Mouse (Mus musculus) liver, adult 2 months (tissue): ENCODE results near the gene Fbxl17. TPM values are rescaled to one million over a fixed set of nuclear protein-coding genes. Genes with fewer than 3 reads are reported as not detected.

ENCODE experiments used
- DNase-seq: peaks from one replicate; pipeline ENCODE4 v3.0.0-alpha.2; 2011; ENCODE audit warnings: low read depth, low spot score; ENCODE audit errors: extremely low read depth
- H3K27ac ChIP-seq: fragments of 200-500 bp; replicated peaks from 2 replicates; pipeline ENCODE4 v1.5.1; 2012; ENCODE audit warnings: low read depth, mild to moderate bottlenecking, control low read depth, inconsistent platforms, low read length; ENCODE audit not compliant: insufficient read depth
- H3K27me3 ChIP-seq: fragments of 200-500 bp; 2 replicates; pipeline ENCODE4 v1.6.1; 2012; ENCODE audit warnings: mild to moderate bottlenecking, moderate library complexity, low read length, inconsistent platforms; ENCODE audit not compliant: control insufficient read depth, insufficient read depth
- H3K36me3 ChIP-seq: fragments of 200-500 bp; 2 replicates; pipeline ENCODE4 v1.6.1; 2012; ENCODE audit warnings: low read length, inconsistent platforms; ENCODE audit not compliant: control insufficient read depth, insufficient read depth
- H3K4me1 ChIP-seq: fragments of 200-500 bp; 2 replicates; pipeline ENCODE4 v1.6.1; 2011; ENCODE audit warnings: low read length; ENCODE audit not compliant: control insufficient read depth, insufficient read depth
- H3K4me3 ChIP-seq: fragments of 200-500 bp; 2 replicates; pipeline ENCODE4 v1.5.1; 2011; ENCODE audit warnings: low read depth, mild to moderate bottlenecking, control low read depth, low read length, moderate library complexity; ENCODE audit not compliant: insufficient read depth
- H3K79me2 ChIP-seq: fragments of 200-500 bp; 2 replicates; pipeline ENCODE4 v1.6.1; 2012; ENCODE audit warnings: inconsistent platforms, mild to moderate bottlenecking, low read length, moderate library complexity; ENCODE audit not compliant: control insufficient read depth, insufficient read depth
- H3K9ac ChIP-seq: fragments of 200-500 bp; 2 replicates; pipeline ENCODE4 v1.6.1; 2012; ENCODE audit warnings: low read depth, mild to moderate bottlenecking, control low read depth, inconsistent platforms, low read length
- CTCF ChIP-seq: fragments of 200-500 bp; IDR thresholded peaks from 2 replicates; pipeline ENCODE4 v1.5.1; 2011; ENCODE audit warnings: low read depth, low read length, control low read depth
- POLR2A ChIP-seq: fragments of 200-500 bp; IDR thresholded peaks from 2 replicates; pipeline ENCODE4 v1.6.1; 2011; ENCODE audit warnings: low read length, control low read depth; ENCODE audit not compliant: insufficient read depth; ENCODE audit errors: extremely low read depth
- WGBS: fragments of 180-500 bp; shearing (Covaris S2); methylation state at CpG from one replicate; pipeline ENCODE4 v1.1.7; 2018; 5-methylcytosine and 5-hydroxymethylcytosine counted together
- polyA plus RNA-seq: library from polyadenylated mRNA; depleted of rRNA; stranded (reverse); fragments of >200 nt; gene quantifications from 2 replicates; pipeline ENCODE4 v1.2.3, GENCODE M21; 2012
- total RNA-seq: library from RNA; depleted of rRNA; stranded (reverse); fragments of >200 nt; gene quantifications from 2 replicates; pipeline ENCODE4 v1.2.3, GENCODE M21; 2014

The Fbxl17 gene
- total and polyA plus RNA-seq, 2 experiments: 5.4 to 12.2 TPM

DNA sequence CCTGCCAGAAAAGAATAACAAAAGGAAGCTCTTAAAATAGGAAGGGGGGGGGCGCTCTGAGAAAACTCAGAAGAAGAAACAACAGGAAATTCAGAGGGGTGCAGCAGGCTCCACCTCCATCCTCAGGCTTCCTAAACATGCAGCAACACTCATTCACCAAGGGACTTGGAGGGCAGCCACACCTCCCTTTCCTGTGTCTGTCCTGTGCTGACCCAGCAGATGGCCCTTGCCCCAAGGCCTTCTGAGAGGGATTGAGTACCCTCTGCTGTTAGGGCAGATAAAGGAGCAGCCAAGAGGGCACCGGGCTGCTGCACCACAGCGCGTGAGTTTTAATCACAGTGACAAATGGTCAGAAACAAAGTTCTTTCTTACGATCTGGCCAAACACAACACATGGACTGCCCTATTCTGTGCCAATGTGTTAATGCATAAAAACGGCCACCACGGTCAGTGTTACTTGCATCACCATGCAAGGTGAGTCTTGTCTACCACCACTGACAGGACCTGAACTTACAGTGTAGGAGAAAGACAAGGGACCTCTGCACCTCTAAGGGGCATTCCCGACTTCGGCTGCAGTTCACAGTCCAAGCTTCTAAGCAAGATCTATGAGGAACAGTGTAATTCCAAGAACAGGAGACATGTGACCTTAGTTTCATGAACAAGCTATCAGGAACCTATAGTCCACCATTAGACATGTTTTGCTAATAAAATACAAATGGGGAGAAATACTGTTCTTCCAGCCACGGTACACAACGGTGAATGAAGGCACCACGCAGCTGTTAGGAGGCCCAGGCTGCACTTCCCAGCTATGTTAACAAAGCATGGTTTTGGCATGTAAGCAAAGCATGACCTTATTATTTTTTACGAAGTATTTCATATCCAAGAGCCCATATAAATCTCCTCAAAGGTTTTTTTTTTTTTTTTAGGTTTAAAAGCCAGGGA is 96.8 kb downstream of the Fbxl17 start:
- WGBS: 28% methylated on average over 13 of the region's 13 CpGs
- no peaks in the 10 kb centered on the region for H3K27me3 ChIP-seq
- no peak overlapping the region for H3K9ac ChIP-seq
- peaks cover 20% of the 10 kb centered on the region for H3K4me1 ChIP-seq
- H3K36me3 ChIP-seq: no peaks in the 10 kb centered on the region
- TF ChIP-seq POLR2A: no peak
- TF ChIP-seq CTCF: peak; percentile 54
- peak overlapping the region; percentile 67 for H3K27ac ChIP-seq
- H3K4me3 ChIP-seq: no peak overlapping the region
- DNase-seq: peak; percentile 86
- peaks cover 13% of the 10 kb centered on the region; the same call in 1 of the 2 replicates for H3K79me2 ChIP-seq

DNA sequence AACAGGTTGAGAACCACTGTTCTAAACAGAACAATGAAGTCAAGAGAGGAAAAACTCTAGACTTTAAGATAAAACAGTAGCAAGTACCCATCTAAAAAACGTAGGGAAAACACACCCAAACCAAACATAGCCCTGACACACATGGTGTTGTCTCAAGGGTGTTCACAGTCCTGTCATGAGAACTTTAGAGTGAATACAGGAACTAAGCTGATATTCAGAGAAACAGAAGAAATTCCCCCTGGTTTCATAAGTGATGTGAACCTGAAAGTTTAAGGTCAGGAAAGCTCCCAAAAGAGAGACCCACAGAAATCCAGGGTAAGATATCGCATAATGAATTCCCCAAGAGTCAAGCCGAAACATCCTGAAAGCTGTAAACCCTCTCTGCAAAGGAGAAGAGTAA is 97.6 kb downstream of the Fbxl17 start:
- H3K27ac ChIP-seq: no peak overlapping the region
- H3K4me1 ChIP-seq: peaks cover 23% of the 10 kb centered on the region
- no peak overlapping the region for H3K4me3 ChIP-seq
- H3K36me3 ChIP-seq: no peaks in the 10 kb centered on the region
- 67% methylated on average over 3 of the region's 3 CpGs for WGBS
- no peaks in the 10 kb centered on the region for H3K27me3 ChIP-seq
- no peak for TF ChIP-seq CTCF
- no peak for TF ChIP-seq POLR2A
- H3K9ac ChIP-seq: no peak overlapping the region
- H3K79me2 ChIP-seq: peaks cover 13% of the 10 kb centered on the region; the same call in 1 of the 2 replicates
- DNase-seq: no peak

DNA sequence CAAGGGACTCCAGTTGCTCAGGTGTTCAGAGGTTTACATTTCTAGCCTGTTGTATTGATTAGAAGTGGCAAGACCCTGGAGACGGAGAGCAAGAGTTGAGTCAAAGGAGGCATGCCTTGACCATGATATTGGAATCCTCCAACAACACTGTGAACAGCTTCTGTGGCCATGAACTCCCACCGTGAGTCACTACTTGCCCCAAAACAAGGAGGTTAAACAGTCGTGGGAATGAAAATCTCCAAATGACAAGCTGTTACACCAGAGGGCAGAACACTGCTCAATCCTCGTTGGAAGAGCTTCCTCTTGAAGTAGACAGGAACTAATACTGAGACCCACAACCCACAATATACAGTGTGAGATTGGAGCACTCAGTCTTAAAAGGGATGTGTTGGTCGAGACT is 99.2 kb downstream of the Fbxl17 start:
- no peak for TF ChIP-seq POLR2A
- no peak for TF ChIP-seq CTCF
- WGBS: 83% methylated on average over 5 of the region's 5 CpGs
- no peak for DNase-seq

DNA sequence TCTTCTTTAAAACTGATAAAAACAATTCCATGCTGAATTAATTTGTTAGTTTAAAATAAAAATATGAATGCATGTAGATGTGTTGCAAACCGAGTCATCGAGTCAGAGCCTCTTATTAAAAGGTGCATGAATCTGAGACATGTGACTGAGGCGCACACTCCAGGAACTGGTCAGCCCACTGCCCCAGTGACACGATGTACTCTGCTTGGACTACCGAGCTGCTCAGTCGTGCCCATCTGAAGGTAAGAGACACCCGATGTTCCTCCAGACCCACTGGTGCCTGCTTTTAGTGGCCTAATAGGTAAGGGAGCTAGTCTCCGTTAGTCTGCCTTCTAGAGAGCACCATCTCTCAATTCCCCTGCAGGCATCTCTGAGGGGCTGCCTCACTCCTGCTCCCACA is 100.0 kb downstream of the Fbxl17 start:
- H3K4me1 ChIP-seq: peaks cover 18% of the 10 kb centered on the region
- H3K36me3 ChIP-seq: no peaks in the 10 kb centered on the region
- H3K27me3 ChIP-seq: no peaks in the 10 kb centered on the region
- WGBS: 95% methylated on average over 8 of the region's 8 CpGs
- H3K4me3 ChIP-seq: no peak overlapping the region
- TF ChIP-seq CTCF: no peak
- TF ChIP-seq POLR2A: no peak
- no peak overlapping the region for H3K27ac ChIP-seq
- H3K9ac ChIP-seq: no peak overlapping the region
- DNase-seq: no peak
- H3K79me2 ChIP-seq: peaks cover 13% of the 10 kb centered on the region; the same call in 1 of the 2 replicates

More for the DNA sequence above, 99.2 kb downstream of the Fbxl17 start:
- H3K4me3 ChIP-seq: no peak overlapping the region
- peaks cover 23% of the 10 kb centered on the region for H3K4me1 ChIP-seq
- no peak overlapping the region for H3K9ac ChIP-seq
- no peaks in the 10 kb centered on the region for H3K27me3 ChIP-seq
- peaks cover 13% of the 10 kb centered on the region; the same call in 1 of the 2 replicates for H3K79me2 ChIP-seq
- H3K27ac ChIP-seq: no peak overlapping the region
- no peaks in the 10 kb centered on the region for H3K36me3 ChIP-seq

DNA sequence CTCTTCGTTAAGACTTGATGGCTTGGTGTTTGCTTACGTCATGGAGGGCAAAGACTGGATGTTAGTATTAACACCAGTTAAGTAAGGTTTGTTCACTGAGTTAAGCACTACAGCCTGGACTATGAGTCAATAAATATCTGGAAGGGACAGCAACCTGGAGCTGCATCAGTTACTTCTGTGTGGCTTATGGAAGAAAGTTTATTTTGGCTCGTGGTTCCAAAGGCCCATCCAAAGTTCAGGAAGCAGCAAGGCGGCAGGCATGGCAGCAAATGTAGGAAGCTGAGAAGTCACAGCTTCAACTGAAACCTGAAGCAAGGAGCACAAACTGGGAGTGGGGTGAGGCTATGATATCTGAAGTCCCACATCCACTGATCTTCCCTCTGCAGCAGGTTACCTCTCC is 108.3 kb downstream of the Fbxl17 start:
- no peaks in the 10 kb centered on the region; the same call in 1 of the 2 replicates for H3K36me3 ChIP-seq
- H3K27me3 ChIP-seq: no peaks in the 10 kb centered on the region
- H3K9ac ChIP-seq: no peak overlapping the region
- peak overlapping the region; percentile 35 for H3K27ac ChIP-seq
- peaks cover 15% of the 10 kb centered on the region for H3K4me1 ChIP-seq
- peaks cover 3% of the 10 kb centered on the region; the same call in 1 of the 2 replicates for H3K79me2 ChIP-seq
- no peak for TF ChIP-seq POLR2A
- no peak for TF ChIP-seq CTCF
- 21% methylated on average over 4 of the region's 4 CpGs for WGBS
- peak; percentile 98 for DNase-seq
- no peak overlapping the region for H3K4me3 ChIP-seq

DNA sequence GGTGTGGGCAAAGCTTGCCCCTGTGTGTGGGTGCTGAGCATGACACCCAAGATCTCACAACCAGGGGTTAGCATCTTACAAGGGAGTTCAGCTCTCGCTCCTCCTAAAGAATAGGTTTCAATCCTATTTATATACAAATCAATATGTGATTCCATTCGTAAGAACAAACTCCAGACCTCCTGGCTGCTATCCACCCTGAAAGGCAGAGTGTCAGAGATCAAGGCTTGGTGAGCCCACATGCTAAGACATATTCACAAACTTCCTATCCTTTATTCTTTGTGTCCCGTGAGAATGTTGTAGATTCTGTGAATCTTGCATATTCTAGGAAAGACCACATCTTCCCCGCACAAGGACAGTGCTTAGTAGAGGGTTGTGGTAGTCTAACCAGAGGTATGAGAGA is 108.9 kb downstream of the Fbxl17 start:
- Histone ChIP-seq H3K4me3 (no peak overlapping the region), H3K4me1 (peaks cover 15% of the 10 kb centered on the region), H3K79me2 (peaks cover 3% of the 10 kb centered on the region; the same call in 1 of the 2 replicates), H3K36me3 (no peaks in the 10 kb centered on the region; the same call in 1 of the 2 replicates), H3K27me3 (no peaks in the 10 kb centered on the region), H3K9ac (no peak overlapping the region), H3K27ac (peak overlapping the region; percentile 10)
- peak; percentile 59 for DNase-seq
- TF ChIP-seq CTCF (no peak), POLR2A (no peak)
- WGBS: 59% methylated on average over 4 of the region's 4 CpGs
